Mouse (Mus musculus) embryo, embryonic 9.5 days (tissue): Measurements from ENCODE around the gene Maff.

Source experiments
- DNase-seq: peaks from one replicate; pipeline ENCODE4 v3.0.0-alpha.2; 2017; ENCODE audit errors: extremely low spot score

The Maff gene

DNA sequence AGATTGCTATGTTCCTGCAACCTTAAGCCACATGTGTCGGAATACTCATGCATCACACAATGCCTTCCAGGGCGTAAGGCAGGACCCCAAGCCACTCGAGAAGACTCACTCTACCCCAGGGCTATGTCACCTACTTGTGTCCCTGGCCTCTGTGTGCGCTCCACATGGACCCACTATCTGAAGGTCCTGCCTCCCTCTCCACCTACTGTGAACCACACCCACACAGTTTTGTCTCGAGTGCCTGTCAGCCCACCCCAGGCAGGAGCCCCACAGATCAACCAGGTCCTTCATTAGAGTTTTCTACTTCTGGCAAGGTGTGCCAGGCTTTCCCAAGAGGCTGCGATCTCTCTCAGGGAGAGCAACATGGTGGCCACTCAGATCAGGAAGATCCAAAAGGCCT lies 48.9 kb downstream of the Maff start:
- no peak for DNase-seq

DNA sequence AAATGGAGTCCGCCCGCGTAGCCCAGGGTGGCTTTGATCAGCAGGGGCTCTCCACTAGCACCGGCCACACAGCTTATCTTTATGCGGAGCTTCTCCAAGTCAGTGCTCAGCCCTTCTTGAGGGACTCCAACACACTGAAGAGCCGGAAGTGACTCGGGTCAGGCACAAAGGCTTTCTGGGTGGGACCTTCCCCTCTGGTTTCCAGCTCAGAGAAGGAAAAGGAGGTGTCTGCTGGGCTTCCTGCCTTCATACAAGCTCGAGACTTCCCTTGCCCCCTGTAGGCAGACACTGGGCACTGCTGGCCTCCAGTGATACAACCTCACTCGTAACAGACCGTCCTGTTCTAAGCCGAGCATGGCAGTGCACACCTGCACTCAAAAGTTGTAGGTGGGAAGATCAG lies 50.3 kb downstream of the Maff start:
- DNase-seq: no peak

DNA sequence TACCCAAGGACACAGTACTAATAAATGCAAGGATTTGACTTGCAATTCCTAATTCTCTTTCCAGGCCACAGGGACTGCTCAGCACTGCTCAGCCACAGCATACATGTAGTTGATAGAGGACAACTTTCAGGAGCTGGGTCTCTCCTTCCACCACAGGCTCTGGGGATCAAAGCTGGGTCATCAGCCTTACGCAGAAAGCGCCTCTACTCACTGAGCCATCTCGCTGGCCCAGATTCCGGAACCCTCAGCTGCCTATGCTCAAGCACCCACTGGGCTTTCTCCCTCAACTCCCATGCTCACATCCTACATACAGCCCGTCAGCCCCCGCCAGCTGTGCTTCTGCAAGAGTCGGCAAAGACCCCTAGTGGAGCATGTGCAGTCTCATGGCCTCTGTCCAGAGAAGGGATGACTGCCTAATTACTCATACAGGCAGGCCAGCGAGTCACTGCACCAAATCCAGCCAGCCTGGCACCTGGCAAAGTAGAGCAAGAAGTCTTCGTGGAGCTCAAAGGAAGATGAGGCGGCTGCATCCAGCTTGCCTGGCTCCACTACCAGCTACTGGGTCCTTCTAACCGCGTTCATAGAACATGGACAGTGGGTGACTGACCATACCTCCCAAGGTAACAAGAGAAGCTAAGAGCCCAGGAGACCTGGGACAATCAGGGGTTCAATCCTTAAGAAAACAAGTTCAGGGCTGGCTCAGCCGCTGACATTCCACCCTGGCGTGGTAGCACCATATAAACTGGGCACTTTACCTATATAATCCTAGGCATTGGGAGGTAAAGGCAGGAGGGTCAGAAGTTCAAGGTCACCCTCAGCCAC lies 53.0 kb downstream of the Maff start:
- DNase-seq: no peak

DNA sequence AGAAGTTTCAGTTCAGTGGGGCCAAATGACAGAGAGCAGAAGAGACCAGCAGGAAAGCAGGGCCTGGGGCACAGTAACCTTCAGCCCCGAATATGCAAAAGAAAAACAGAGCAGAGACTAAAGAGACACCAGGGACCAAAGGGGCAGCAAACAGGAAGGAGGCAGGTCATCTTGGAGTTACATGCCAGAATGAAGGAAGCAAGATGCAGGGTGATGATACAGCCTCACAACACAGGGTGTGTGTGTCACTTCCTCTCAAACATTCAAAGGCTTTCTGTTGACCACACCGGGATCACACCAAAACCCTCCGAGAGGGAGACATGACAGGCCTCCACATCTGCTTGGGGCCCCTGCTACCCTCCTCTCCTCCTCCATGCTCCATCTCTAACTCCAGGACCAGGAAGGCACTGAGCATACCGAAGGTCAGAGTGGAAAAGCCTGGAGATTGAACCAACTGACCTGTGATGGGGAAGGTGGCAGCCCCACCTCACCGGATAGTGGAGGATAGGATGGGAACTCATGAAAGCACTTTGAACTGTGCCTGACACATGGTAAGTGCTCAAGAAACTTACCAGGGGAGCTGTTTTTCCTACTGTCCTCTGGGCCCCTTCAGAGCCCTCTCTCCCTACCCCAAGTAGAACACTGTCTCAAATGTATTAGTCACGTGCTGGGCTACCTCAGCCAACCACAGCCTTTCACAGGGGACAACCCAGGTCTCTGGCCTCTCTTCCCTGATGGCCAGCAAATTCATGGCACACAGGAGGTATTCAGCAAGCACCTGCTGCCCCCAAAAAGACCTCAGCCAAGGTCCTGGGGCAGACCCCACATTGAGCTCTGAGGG lies 53.9 kb downstream of the Maff start:
- DNase-seq: no peak

DNA sequence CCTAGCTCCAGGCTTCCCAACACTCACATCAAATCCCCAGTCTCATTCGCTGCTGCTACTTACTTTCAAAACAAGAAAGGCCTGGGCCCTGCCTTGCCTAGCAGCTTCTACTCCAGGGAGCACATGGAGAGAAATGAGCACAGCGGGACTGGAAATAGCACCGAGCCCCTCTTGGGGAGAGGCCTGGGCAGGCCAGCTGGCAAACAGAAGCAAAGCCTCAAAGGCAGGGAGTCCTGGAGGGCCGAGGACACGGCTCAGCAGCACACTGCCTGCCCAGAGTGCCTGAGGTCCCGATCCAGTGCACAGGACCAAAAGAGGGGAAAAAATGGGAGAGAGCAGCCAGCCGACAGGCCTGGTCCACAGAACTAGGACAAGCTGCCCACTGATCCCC lies 54.5 kb downstream of the Maff start:
- no peak for DNase-seq

DNA sequence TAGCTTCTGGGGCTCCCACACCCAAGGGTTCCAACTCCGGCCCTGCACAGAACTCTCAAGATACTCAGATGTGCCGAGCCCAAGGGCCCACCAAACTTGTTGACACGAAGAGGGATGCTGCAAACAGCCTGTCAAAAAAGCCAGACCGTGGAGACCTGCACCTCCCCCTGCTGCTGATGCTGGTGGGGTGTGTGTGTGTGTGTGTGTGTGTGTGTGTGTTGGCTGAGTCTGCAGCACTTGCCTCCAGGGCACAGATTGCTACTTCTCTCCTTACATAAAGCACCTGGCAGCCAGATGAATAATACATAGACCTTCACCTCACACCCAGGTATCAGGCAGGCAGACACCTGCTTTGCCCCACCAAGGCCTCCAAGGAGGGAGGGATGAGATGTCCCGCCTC lies 55.8 kb downstream of the Maff start:
- no peak for DNase-seq

DNA sequence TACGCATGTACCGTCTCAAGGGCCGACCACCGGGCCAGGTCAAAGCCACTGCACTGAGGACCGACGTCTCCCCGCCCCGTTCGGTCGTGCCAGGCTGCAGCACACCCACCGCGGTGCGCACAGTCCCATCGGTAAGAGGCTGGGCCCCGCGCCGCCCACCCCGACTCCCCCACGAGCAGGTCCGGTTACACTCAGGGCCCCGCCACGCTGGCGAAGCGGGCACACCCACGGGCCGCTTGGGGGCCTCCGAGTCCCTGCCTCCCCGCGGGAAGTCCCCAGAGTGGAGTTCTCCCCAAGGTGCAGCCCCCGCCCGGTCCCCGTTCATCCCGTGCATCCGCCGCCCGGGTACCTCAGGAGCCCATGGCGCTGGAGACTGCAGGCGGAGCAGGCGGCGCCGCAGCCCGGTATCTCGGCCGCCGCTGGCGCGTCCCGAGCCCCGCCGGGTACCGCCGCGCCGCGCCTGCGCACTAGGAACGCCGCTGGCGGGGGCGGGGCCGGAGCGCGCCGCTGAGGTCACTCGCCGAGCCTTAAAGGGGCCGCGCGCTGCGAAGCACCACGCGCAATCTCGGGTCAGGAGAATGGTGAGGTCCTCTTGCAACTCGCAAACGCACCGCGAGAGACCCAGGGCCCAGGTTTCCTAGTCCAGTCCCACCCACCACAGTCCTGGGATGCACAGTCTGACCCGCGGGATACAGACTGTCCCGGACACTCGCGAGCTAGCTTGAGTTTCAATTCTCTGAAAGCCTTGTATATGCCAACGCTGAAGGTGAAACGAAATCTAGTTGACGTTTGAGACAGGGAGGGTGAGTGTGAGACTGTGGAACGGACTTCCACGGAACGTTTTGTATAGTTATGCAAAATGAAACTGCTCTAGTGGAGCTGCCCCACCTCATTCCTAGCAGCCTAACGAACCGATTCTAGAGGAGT lies 56.7 kb downstream of the Maff start, which contains the start of gene Tmem184b:
Gene Tmem184b, minus strand, starts transcription at position 734 of the 927 bp plus-strand sequence.
- peak; percentile 82 for DNase-seq

DNA sequence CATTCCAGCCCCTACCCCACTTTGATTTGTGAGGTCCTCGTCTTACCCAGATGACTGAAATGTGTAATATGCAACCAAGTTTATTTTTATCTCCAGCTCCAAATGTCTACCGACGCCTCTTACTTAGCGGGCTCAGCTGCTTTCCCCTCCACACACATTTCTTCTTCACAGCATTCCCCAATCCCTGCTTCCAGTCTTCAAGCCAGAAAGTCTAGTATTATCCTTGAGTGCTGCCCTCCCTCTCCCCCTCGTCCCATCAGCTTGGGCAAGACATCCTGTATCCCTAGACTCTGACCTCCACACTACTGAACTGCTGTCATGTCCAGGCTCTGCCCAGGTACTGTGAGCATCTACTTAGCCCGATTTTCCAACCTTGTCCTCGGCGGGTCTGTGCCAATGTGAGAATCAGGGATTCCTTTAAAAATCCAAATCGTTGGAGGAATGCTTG lies 57.4 kb downstream of the Maff start:
- DNase-seq: no peak

DNA sequence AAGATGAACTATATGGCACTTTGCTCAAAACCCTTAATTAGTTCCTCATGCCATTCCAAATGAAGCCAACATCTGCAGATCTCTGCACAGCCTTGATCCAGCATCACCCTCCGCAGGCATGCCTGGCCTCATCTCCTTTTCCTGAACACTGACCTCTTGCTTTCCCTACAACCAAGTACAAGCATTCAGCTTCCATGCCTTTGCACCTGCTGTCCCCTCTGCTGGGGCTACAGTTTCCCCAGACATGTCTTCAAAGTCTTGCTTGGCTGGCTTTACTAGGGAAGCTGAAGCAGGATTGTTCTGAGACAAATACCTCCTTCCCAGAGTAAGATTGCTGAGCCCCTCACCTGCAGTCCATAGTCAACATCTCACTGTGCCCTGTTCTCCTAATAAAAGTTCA lies 57.9 kb downstream of the Maff start:
- DNase-seq: no peak

DNA sequence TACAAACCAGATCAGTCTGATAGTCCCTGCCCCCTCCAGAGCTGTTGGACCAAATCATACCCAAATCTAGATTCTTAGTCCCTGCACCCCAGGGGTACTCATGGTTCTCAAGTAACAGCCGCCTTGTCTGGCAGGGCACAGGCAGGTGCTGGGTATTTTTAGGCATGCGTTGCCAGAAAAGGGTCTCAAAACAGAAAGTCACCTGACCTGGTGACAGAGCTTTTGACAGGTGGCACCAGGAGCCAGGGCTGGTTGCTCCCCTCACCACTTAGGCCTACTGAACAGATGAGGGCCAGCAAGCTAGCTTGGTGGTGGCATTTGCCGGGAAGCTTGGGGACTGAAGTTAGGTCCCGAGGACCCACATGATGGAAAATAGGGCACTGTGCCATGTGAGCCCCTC lies 60.1 kb downstream of the Maff start:
- DNase-seq: no peak
